Mouse (Mus musculus) MEL (cell line): Measurements from ENCODE around the gene Strbp. TPM values are rescaled to one million over a fixed set of nuclear protein-coding genes. Genes with fewer than 3 reads are reported as not detected.

Source experiments
- DNase-seq: peaks from one replicate; pipeline ENCODE4 v3.0.0; 2011; ENCODE audit warnings: low read depth, low spot score
- H3K27ac ChIP-seq: 2 replicates; pipeline ENCODE4 v1.5.1; 2012; ENCODE audit warnings: low read depth, mild to moderate bottlenecking, control low read depth, low read length, moderate library complexity; ENCODE audit not compliant: control insufficient read depth
- H3K27me3 ChIP-seq, 2 experiments: fragments of 150-350 bp in 1 of 2; sonication (generic) in 1 of 2; 2 replicates each; pipeline ENCODE4 v1.6.1; 2012; ENCODE audit warnings: low read length in 2 of 2, mild to moderate bottlenecking in 2 of 2, improper control_type of control experiment in 1 of 2, moderate library complexity in 1 of 2; ENCODE audit not compliant: insufficient read depth in 2 of 2, control insufficient read depth in 1 of 2
- H3K36me3 ChIP-seq, 2 experiments: 2 replicates each; pipeline ENCODE4 v1.6.1; 2012 to 2014; ENCODE audit warnings: low read length in 2 of 2, improper control_type of control experiment in 1 of 2, inconsistent platforms in 1 of 2, mild to moderate bottlenecking in 1 of 2; ENCODE audit not compliant: insufficient read depth in 2 of 2, control insufficient read depth in 1 of 2
- H3K4me1 ChIP-seq, 2 experiments: fragments of 150-350 bp in 1 of 2; sonication (generic) in 1 of 2; 2 replicates each; pipeline ENCODE4 v1.6.1; 2012; ENCODE audit warnings: low read length in 2 of 2, improper control_type of control experiment in 1 of 2, mild to moderate bottlenecking in 1 of 2; ENCODE audit not compliant: insufficient read depth in 2 of 2, control insufficient read depth in 1 of 2
- H3K4me3 ChIP-seq, 2 experiments: fragments of 150-350 bp in 1 of 2; sonication (generic) in 1 of 2; 2 replicates each; pipeline ENCODE4 v1.5.1; 2012; ENCODE audit warnings: low read depth in 2 of 2, low read length in 2 of 2, mild to moderate bottlenecking in 2 of 2, moderate library complexity in 2 of 2, control low read depth in 1 of 2, improper control_type of control experiment in 1 of 2; ENCODE audit not compliant: control insufficient read depth in 1 of 2, insufficient read depth in 1 of 2
- H3K79me2 ChIP-seq: 2 replicates; pipeline ENCODE4 v1.6.1; 2012; ENCODE audit warnings: mild to moderate bottlenecking, low read length, moderate library complexity; ENCODE audit not compliant: control insufficient read depth, poor library complexity, insufficient read depth
- H3K9ac ChIP-seq: 2 replicates; pipeline ENCODE4 v1.6.1; 2012; ENCODE audit warnings: low read depth, mild to moderate bottlenecking, control low read depth, low read length, moderate library complexity; ENCODE audit not compliant: control insufficient read depth, poor library complexity, severe bottlenecking
- H3K9me3 ChIP-seq: fragments of 150-350 bp; sonication (generic); replicated peaks from 2 replicates; pipeline ENCODE4 v1.6.1; 2012; ENCODE audit warnings: mild to moderate bottlenecking, low read length, improper control_type of control experiment, moderate library complexity; ENCODE audit not compliant: insufficient read depth
- CHD1 ChIP-seq: IDR thresholded peaks from 2 replicates; pipeline ENCODE4 v1.6.1; 2012; ENCODE audit warnings: low read depth, mild to moderate bottlenecking, inconsistent platforms, low read length, improper control_type of control experiment
- CHD2 ChIP-seq: IDR thresholded peaks from 2 replicates; pipeline ENCODE4 v1.6.1; 2011; ENCODE audit warnings: low read length, improper control_type of control experiment
- E2F4 ChIP-seq: IDR thresholded peaks from 2 replicates; pipeline ENCODE4 v1.6.1; 2011; ENCODE audit warnings: low read depth, low read length, improper control_type of control experiment, borderline replicate concordance
- ELF1 ChIP-seq: IDR thresholded peaks from 2 replicates; pipeline ENCODE4 v1.6.1; 2014; ENCODE audit warnings: low read depth, mild to moderate bottlenecking, inconsistent platforms, low read length, improper control_type of control experiment, moderate library complexity
- ETS1 ChIP-seq: IDR thresholded peaks from 2 replicates; pipeline ENCODE4 v1.6.1; 2012; ENCODE audit warnings: low read depth, mild to moderate bottlenecking, inconsistent platforms, low read length, improper control_type of control experiment, moderate library complexity
- GABPA ChIP-seq: IDR thresholded peaks from 2 replicates; pipeline ENCODE4 v1.6.1; 2012; ENCODE audit warnings: low read depth, mild to moderate bottlenecking, inconsistent platforms, low read length, improper control_type of control experiment, moderate library complexity
- HCFC1 ChIP-seq: IDR thresholded peaks from 2 replicates; pipeline ENCODE4 v1.6.1; 2012; ENCODE audit warnings: low read depth, mild to moderate bottlenecking, inconsistent platforms, low read length, improper control_type of control experiment, moderate library complexity
- JUND ChIP-seq: IDR thresholded peaks from 2 replicates; pipeline ENCODE4 v1.6.1; 2011; ENCODE audit warnings: low read depth, mild to moderate bottlenecking, improper control_type of control experiment, low read length
- MAX ChIP-seq: IDR thresholded peaks from 2 replicates; pipeline ENCODE4 v1.6.1; 2011; ENCODE audit warnings: low read length, improper control_type of control experiment
- MAZ ChIP-seq: IDR thresholded peaks from 2 replicates; pipeline ENCODE4 v1.6.1; 2012; ENCODE audit warnings: low read depth, mild to moderate bottlenecking, inconsistent platforms, low read length, improper control_type of control experiment
- MEF2A ChIP-seq: IDR thresholded peaks from 2 replicates; pipeline ENCODE4 v1.6.1; 2014; ENCODE audit warnings: low read depth, mild to moderate bottlenecking, inconsistent platforms, low read length, improper control_type of control experiment; ENCODE audit not compliant: poor library complexity, insufficient replicate concordance, severe bottlenecking; ENCODE audit errors: extremely low read depth
- MYC ChIP-seq: IDR thresholded peaks from 2 replicates; pipeline ENCODE4 v1.6.1; 2011; ENCODE audit warnings: low read depth, mild to moderate bottlenecking, low read length, improper control_type of control experiment, moderate library complexity
- NELFE ChIP-seq: IDR thresholded peaks from 2 replicates; pipeline ENCODE4 v1.6.1; 2011; ENCODE audit warnings: low read depth, low read length, improper control_type of control experiment
- NRF1 ChIP-seq: IDR thresholded peaks from 2 replicates; pipeline ENCODE4 v1.6.1; 2014; ENCODE audit warnings: low read depth, mild to moderate bottlenecking, inconsistent platforms, low read length, improper control_type of control experiment, moderate library complexity; ENCODE audit not compliant: poor library complexity, insufficient read depth, severe bottlenecking
- POLR2A ChIP-seq, 2 experiments: IDR thresholded peaks; 2 replicates each; pipeline ENCODE4 v1.6.1; 2011 to 2012; ENCODE audit warnings: low read length in 2 of 2, mild to moderate bottlenecking in 2 of 2, control low read depth in 1 of 2, improper control_type of control experiment in 1 of 2, low read depth in 1 of 2, moderate library complexity in 1 of 2; ENCODE audit not compliant: control insufficient read depth in 1 of 2, insufficient read depth in 1 of 2, poor library complexity in 1 of 2
- POLR2AphosphoS5 ChIP-seq: IDR thresholded peaks from 2 replicates; pipeline ENCODE4 v1.6.1; 2012; ENCODE audit warnings: low read depth, borderline replicate concordance, mild to moderate bottlenecking, inconsistent platforms, low read length, moderate library complexity, mixed read lengths
- RAD21 ChIP-seq: IDR thresholded peaks from 2 replicates; pipeline ENCODE4 v1.6.1; 2011; ENCODE audit warnings: mild to moderate bottlenecking, low read depth, low read length, improper control_type of control experiment
- SIN3A ChIP-seq: IDR thresholded peaks from 2 replicates; pipeline ENCODE4 v1.6.1; 2012; ENCODE audit warnings: low read length, improper control_type of control experiment, inconsistent platforms
- SMC3 ChIP-seq: IDR thresholded peaks from 2 replicates; pipeline ENCODE4 v1.6.1; 2011; ENCODE audit warnings: low read depth, low read length, improper control_type of control experiment
- TAL1 ChIP-seq: IDR thresholded peaks from 2 replicates; pipeline ENCODE4 v1.6.1; 2012; ENCODE audit warnings: mild to moderate bottlenecking, inconsistent platforms, low read length, moderate library complexity, mixed read lengths
- USF1 ChIP-seq: IDR thresholded peaks from 2 replicates; pipeline ENCODE4 v1.6.1; 2014; ENCODE audit warnings: low read depth, mild to moderate bottlenecking, inconsistent platforms, low read length, improper control_type of control experiment, moderate library complexity
- ZKSCAN1 ChIP-seq: IDR thresholded peaks from 2 replicates; pipeline ENCODE4 v1.6.1; 2012; ENCODE audit warnings: low read depth, mild to moderate bottlenecking, inconsistent platforms, low read length, improper control_type of control experiment, moderate library complexity
- ZMIZ1 ChIP-seq: IDR thresholded peaks from 2 replicates; pipeline ENCODE4 v1.6.1; 2012; ENCODE audit warnings: low read depth, mild to moderate bottlenecking, inconsistent platforms, low read length, improper control_type of control experiment, moderate library complexity
- ZNF384 ChIP-seq: IDR thresholded peaks from 2 replicates; pipeline ENCODE4 v1.6.1; 2012; ENCODE audit warnings: low read depth, mild to moderate bottlenecking, inconsistent platforms, low read length, improper control_type of control experiment
- polyA plus RNA-seq, 2 experiments: library from polyadenylated mRNA; stranded (reverse) in 1 of 2; unstranded in 1 of 2; fragments of >175 nt in 1 of 2; fragments of >200 nt in 1 of 2; gene quantifications; 2 replicates each; pipeline versions ENCODE4 v1.2.1 to v1.2.4; 2012; ENCODE audit warnings: low replicate concordance in 2 of 2, low read depth in 1 of 2; ENCODE audit not compliant: insufficient read length in 2 of 2, insufficient read depth in 1 of 2, missing spikeins in 1 of 2
- total RNA-seq: library from RNA; depleted of rRNA; stranded (reverse); fragments of 300-350 nt; gene quantifications from 2 replicates; pipeline ENCODE4 v1.2.3, GENCODE M21; 2012

Gene Strbp
- total and polyA plus RNA-seq, 3 experiments: 30.6 to 123 (median 59.8) TPM

- H3K27ac ChIP-seq: no peak overlapping the region
- H3K4me3 ChIP-seq: no peak overlapping the region
- no peaks in the 10 kb centered on the region for H3K27me3 ChIP-seq
- H3K36me3 ChIP-seq: peaks cover 0 to 1% of the 10 kb centered on the region in 2 experiments; a peak in 2 of 4 replicates
- no peaks in the 10 kb centered on the region for H3K4me1 ChIP-seq
- no peak for DNase-seq
- H3K9me3 ChIP-seq: no peaks in the 10 kb centered on the region
- H3K9ac ChIP-seq: no peak overlapping the region
- peaks cover 1% of the 10 kb centered on the region; the same call in 1 of the 2 replicates for H3K79me2 ChIP-seq
- TF ChIP-seq ELF1 (no peak), GABPA (no peak), MEF2A (no peak), RAD21 (no peak), MYC (no peak), USF1 (no peak), SIN3A (no peak), MAX (no peak), NELFE (no peak), TAL1 (no peak), E2F4 (no peak), SMC3 (no peak), ETS1 (no peak), ZNF384 (no peak)
Observed at GRCm38 (mm10) chr2:37648966-37649365, 54.7 kb downstream of the Strbp start.

GRCm38 (mm10) chr2:37623343-37623742 is 80.3 kb downstream of the Strbp start:
- Histone ChIP-seq H3K9me3 (no peaks in the 10 kb centered on the region), H3K36me3 (peaks cover 0 to 5% of the 10 kb centered on the region in 2 experiments; a peak in 2 of 4 replicates), H3K27me3 (no peaks in the 10 kb centered on the region), H3K4me1 (no peaks in the 10 kb centered on the region), H3K79me2 (no peaks in the 10 kb centered on the region), H3K27ac (no peak overlapping the region), H3K4me3 (no peak overlapping the region), H3K9ac (no peak overlapping the region)
- DNase-seq: no peak
- TF ChIP-seq HCFC1: no peak
- no peak for TF ChIP-seq ZNF384
- TF ChIP-seq POLR2A (IDR thresholded peaks at IDR 0.05; ENCODE audit: control insufficient read depth in 1 of 2, insufficient read depth in 1 of 2, low read depth in 1 of 2, low read length in 2 of 2, poor library complexity in 1 of 2): no peak
- no peak for TF ChIP-seq NRF1
- no peak for TF ChIP-seq ZMIZ1
- no peak for TF ChIP-seq MAZ
- TF ChIP-seq MEF2A: no peak
- TF ChIP-seq CHD2: no peak
- TF ChIP-seq USF1: no peak
- no peak for TF ChIP-seq JUND
- no peak for TF ChIP-seq POLR2AphosphoS5
- TF ChIP-seq TAL1: no peak
- TF ChIP-seq E2F4: no peak
- TF ChIP-seq CHD1: no peak
- TF ChIP-seq MAX: no peak
- no peak for TF ChIP-seq ZKSCAN1
